Mouse (Mus musculus): Measurements from ENCODE around the gene Stpg3. TPM values are rescaled to one million over a fixed set of nuclear protein-coding genes. Genes with fewer than 3 reads are reported as not detected.

Stpg3 gene
- polyA plus RNA-seq, 1 experiment from 2014 or later = not detected

- H3K9ac ChIP-seq = no peak within 1 kb of the TSS
- 76% methylated on average over 10 of the region's 10 CpGs for WGBS (ENCODE audit: insufficient replicate concordance)
- peaks cover 14% of the 10 kb centered on the region for H3K4me1 ChIP-seq (replicated peaks)
- no peaks in the 10 kb centered on the region for H3K9me3 ChIP-seq (replicated peaks)
- H3K27me3 ChIP-seq = peaks cover 29% of the 10 kb centered on the region
- H3K4me3 ChIP-seq (replicated peaks) = no peak within 1 kb of the TSS
- H3K4me2 ChIP-seq = no peak within 1 kb of the TSS
- no peak for ATAC-seq (ENCODE audit: insufficient read depth)
- H3K36me3 ChIP-seq (replicated peaks) = peaks cover 44% of the 10 kb centered on the region
- H3K27ac ChIP-seq (replicated peaks) = no peak within 1 kb of the TSS
Measured at GRCm38 (mm10) chr2:25246183-25247072, 32.0 kb upstream of the Stpg3 start, which contains the start of gene AL732309.1. Gene AL732309.1 (minus strand): TSS chr2:25246863.

- H3K4me3 ChIP-seq (replicated peaks) = no peak overlapping the region
- H3K4me2 ChIP-seq = no peak overlapping the region
- H3K9ac ChIP-seq = no peak overlapping the region
- no peaks in the 10 kb centered on the region for H3K9me3 ChIP-seq (replicated peaks)
- no peak for ATAC-seq (ENCODE audit: insufficient read depth)
- peaks cover 26% of the 10 kb centered on the region for H3K4me1 ChIP-seq (replicated peaks)
- 82% methylated on average over 4 of the region's 4 CpGs for WGBS (ENCODE audit: insufficient replicate concordance)
- peaks cover 42% of the 10 kb centered on the region for H3K27me3 ChIP-seq
- no peak overlapping the region for H3K27ac ChIP-seq (replicated peaks)
- peaks cover 21% of the 10 kb centered on the region for H3K36me3 ChIP-seq (replicated peaks)
Measured at GRCm38 (mm10) chr2:25244144-25244543, 29.7 kb upstream of the Stpg3 start.

GRCm38 (mm10) chr2:25243342-25243741 lies 28.9 kb upstream of the Stpg3 start:
- H3K4me3 ChIP-seq (replicated peaks) = no peak overlapping the region
- no peak for ATAC-seq (ENCODE audit: insufficient read depth)
- H3K4me1 ChIP-seq (replicated peaks) = peaks cover 26% of the 10 kb centered on the region
- H3K9me3 ChIP-seq (replicated peaks) = no peaks in the 10 kb centered on the region
- no peak overlapping the region for H3K27ac ChIP-seq (replicated peaks)
- WGBS (ENCODE audit: insufficient replicate concordance) = 68% methylated on average over 8 of the region's 8 CpGs
- H3K9ac ChIP-seq = no peak overlapping the region
- peaks cover 13% of the 10 kb centered on the region for H3K36me3 ChIP-seq (replicated peaks)
- no peak overlapping the region for H3K4me2 ChIP-seq
- peaks cover 46% of the 10 kb centered on the region for H3K27me3 ChIP-seq

- Histone ChIP-seq H3K36me3 (replicated peaks) (peaks cover 8% of the 10 kb centered on the region; the same call in 1 of the 2 replicates), H3K4me1 (replicated peaks) (peaks cover 26% of the 10 kb centered on the region), H3K27me3 (peaks cover 48% of the 10 kb centered on the region), H3K4me2 (peak within 1 kb of the TSS; percentile 79), H3K27ac (replicated peaks) (no peak within 1 kb of the TSS), H3K9ac (no peak within 1 kb of the TSS), H3K9me3 (replicated peaks) (no peaks in the 10 kb centered on the region), H3K4me3 (replicated peaks) (peak within 1 kb of the TSS; percentile 54)
- 0% methylated on average over 51 of the region's 59 CpGs for WGBS (ENCODE audit: insufficient replicate concordance)
- ATAC-seq (ENCODE audit: insufficient read depth) = no peak
Measured at GRCm38 (mm10) chr2:25242101-25242506, 27.7 kb upstream of the Stpg3 start, which contains the start of the genes Rnf208 and Cysrt1. Gene Rnf208 (plus strand): TSS chr2:25242255. Gene Cysrt1 (minus strand): TSS chr2:25242452.

GRCm38 (mm10) chr2:25241438-25241775 lies 27.0 kb upstream of the Stpg3 start:
- ATAC-seq (ENCODE audit: insufficient read depth) = no peak

DNA sequence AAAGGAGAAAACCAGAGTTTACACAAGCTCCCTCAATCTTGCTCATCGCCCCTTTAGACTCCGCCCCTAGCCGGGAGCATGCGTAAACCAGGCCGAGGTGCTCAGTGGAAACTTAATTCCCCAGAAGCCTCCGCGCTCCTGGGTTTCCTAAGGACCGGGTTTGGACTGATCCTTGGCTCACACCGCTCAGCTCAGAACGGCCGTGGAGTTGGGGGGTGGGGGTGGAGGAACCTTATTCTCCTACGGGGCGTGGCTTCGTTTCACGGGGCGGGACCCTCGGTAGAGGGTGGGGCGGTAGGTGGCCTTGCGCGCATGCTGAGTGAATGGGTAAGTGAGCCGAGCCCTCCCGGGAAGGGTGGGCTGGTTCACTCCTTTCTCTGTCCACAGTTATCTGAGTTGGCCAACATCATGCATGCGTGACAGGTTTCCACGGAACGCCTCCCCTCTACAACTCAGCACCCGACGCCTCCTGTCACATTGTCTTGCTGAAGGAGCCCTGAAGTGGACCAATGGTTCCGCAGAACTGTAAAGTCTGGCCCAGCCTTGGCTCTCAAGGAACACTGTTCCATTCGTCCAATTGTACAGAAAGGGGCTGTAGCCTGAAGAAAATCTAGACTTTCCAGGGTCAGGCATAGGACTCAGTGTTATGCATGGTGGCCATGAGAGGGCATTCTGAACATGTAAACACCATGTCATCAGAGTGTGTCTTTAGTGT lies 26.4 kb upstream of the Stpg3 start:
- Histone ChIP-seq H3K36me3 (replicated peaks) (no peaks in the 10 kb centered on the region), H3K9ac (no peak overlapping the region), H3K4me1 (replicated peaks) (peaks cover 30% of the 10 kb centered on the region), H3K4me3 (replicated peaks) (peak overlapping the region; percentile 54), H3K9me3 (replicated peaks) (no peaks in the 10 kb centered on the region), H3K27me3 (peaks cover 56% of the 10 kb centered on the region), H3K4me2 (peak overlapping the region; percentile 79), H3K27ac (replicated peaks) (no peak overlapping the region)
- WGBS (ENCODE audit: insufficient replicate concordance) = 1% methylated on average over 29 of the region's 29 CpGs
- peak; percentile 56 for ATAC-seq (ENCODE audit: insufficient read depth)

More at GRCm38 (mm10) chr2:25241438-25241775, 27.0 kb upstream of the Stpg3 start:
- Histone ChIP-seq H3K27ac (replicated peaks) (no peak overlapping the region), H3K4me1 (replicated peaks) (peaks cover 29% of the 10 kb centered on the region), H3K9ac (no peak overlapping the region), H3K9me3 (replicated peaks) (no peaks in the 10 kb centered on the region), H3K27me3 (peaks cover 52% of the 10 kb centered on the region), H3K4me2 (peak overlapping the region; percentile 79), H3K36me3 (replicated peaks) (peaks cover 2% of the 10 kb centered on the region; the same call in 1 of the 2 replicates), H3K4me3 (replicated peaks) (peak overlapping the region; percentile 54)
- WGBS (ENCODE audit: insufficient replicate concordance) = 8% methylated on average over 6 of the region's 6 CpGs

- WGBS (ENCODE audit: insufficient replicate concordance) = 48% methylated on average over 8 of the region's 8 CpGs
- H3K27ac ChIP-seq (replicated peaks) = no peak overlapping the region
- H3K4me3 ChIP-seq (replicated peaks) = peak overlapping the region; percentile 54; the same call in 1 of the 2 replicates
- no peaks in the 10 kb centered on the region for H3K36me3 ChIP-seq (replicated peaks)
- no peak overlapping the region for H3K9ac ChIP-seq
- H3K27me3 ChIP-seq = peaks cover 57% of the 10 kb centered on the region
- H3K4me1 ChIP-seq (replicated peaks) = peaks cover 30% of the 10 kb centered on the region
- ATAC-seq (ENCODE audit: insufficient read depth) = no peak
- H3K4me2 ChIP-seq = peak overlapping the region; percentile 79
- no peaks in the 10 kb centered on the region for H3K9me3 ChIP-seq (replicated peaks)
Measured at GRCm38 (mm10) chr2:25240310-25240709, 25.9 kb upstream of the Stpg3 start.

GRCm38 (mm10) chr2:25239766-25240165 lies 25.3 kb upstream of the Stpg3 start:
- no peaks in the 10 kb centered on the region for H3K36me3 ChIP-seq (replicated peaks)
- peaks cover 62% of the 10 kb centered on the region for H3K27me3 ChIP-seq
- no peak overlapping the region for H3K9ac ChIP-seq
- peaks cover 30% of the 10 kb centered on the region for H3K4me1 ChIP-seq (replicated peaks)
- H3K4me2 ChIP-seq = no peak overlapping the region
- WGBS (ENCODE audit: insufficient replicate concordance) = 76% methylated on average over 3 of the region's 3 CpGs
- no peak for ATAC-seq (ENCODE audit: insufficient read depth)
- H3K4me3 ChIP-seq (replicated peaks) = no peak overlapping the region
- H3K27ac ChIP-seq (replicated peaks) = no peak overlapping the region
- H3K9me3 ChIP-seq (replicated peaks) = no peaks in the 10 kb centered on the region

DNA sequence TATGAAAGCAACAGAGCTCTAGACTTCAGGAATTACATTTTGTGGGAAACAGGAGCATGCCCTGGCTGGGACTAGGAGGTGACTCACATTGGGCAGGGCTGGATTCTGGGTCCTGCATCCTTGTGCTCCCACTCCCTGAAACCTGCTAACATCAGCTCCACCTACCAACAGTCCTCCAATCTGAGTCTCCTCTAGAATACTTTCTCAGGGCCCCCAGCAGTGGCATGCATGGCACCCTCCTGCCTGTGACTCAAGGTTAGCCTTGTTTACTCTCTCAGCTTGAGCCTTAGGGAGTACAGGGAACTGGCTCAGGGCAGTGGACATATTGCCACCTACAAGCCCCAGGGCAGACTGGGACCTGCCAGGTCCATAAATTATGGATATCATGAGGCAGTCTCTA lies 23.7 kb upstream of the Stpg3 start:
- no peak overlapping the region for H3K4me3 ChIP-seq (replicated peaks)
- peaks cover 53% of the 10 kb centered on the region for H3K27me3 ChIP-seq
- H3K36me3 ChIP-seq (replicated peaks) = no peaks in the 10 kb centered on the region
- H3K9ac ChIP-seq = no peak overlapping the region
- peaks cover 44% of the 10 kb centered on the region for H3K4me1 ChIP-seq (replicated peaks)
- H3K27ac ChIP-seq (replicated peaks) = no peak overlapping the region
- H3K4me2 ChIP-seq = no peak overlapping the region
- ATAC-seq (ENCODE audit: insufficient read depth) = no peak
- no peaks in the 10 kb centered on the region for H3K9me3 ChIP-seq (replicated peaks)

GRCm38 (mm10) chr2:25237522-25237921 lies 23.1 kb upstream of the Stpg3 start:
- H3K36me3 ChIP-seq (replicated peaks) = no peaks in the 10 kb centered on the region
- peaks cover 45% of the 10 kb centered on the region for H3K4me1 ChIP-seq (replicated peaks)
- H3K9ac ChIP-seq = no peak overlapping the region
- H3K27ac ChIP-seq (replicated peaks) = no peak overlapping the region
- peaks cover 53% of the 10 kb centered on the region for H3K27me3 ChIP-seq
- H3K4me3 ChIP-seq (replicated peaks) = no peak overlapping the region
- no peak overlapping the region for H3K4me2 ChIP-seq
- no peak for ATAC-seq (ENCODE audit: insufficient read depth)
- WGBS (ENCODE audit: insufficient replicate concordance) = 51% methylated on average over 4 of the region's 4 CpGs
- H3K9me3 ChIP-seq (replicated peaks) = no peaks in the 10 kb centered on the region

- 35% methylated on average over 8 of the region's 8 CpGs for WGBS (ENCODE audit: insufficient replicate concordance)
- Histone ChIP-seq H3K27ac (replicated peaks) (no peak within 1 kb of the TSS), H3K4me1 (replicated peaks) (peaks cover 36% of the 10 kb centered on the region), H3K9ac (no peak within 1 kb of the TSS), H3K9me3 (replicated peaks) (no peaks in the 10 kb centered on the region), H3K36me3 (replicated peaks) (no peaks in the 10 kb centered on the region), H3K4me3 (replicated peaks) (no peak within 1 kb of the TSS), H3K4me2 (no peak within 1 kb of the TSS), H3K27me3 (peaks cover 46% of the 10 kb centered on the region)
- ATAC-seq (ENCODE audit: insufficient read depth) = no peak
Measured at GRCm38 (mm10) chr2:25236614-25237013, 22.2 kb upstream of the Stpg3 start, which contains the start of gene Rnf224. Gene Rnf224 (minus strand): TSS chr2:25236787.

Measured in liver, embryonic 15.5 days (tissue).